Mouse (Mus musculus) MEL (cell line): ENCODE data around the gene Gpr173.

Experiments used
- CTCF ChIP-seq, 3 experiments: IDR thresholded peaks in 2 of 3; conservative IDR thresholded peaks in 1 of 3; 2 replicates each; pipeline ENCODE4 v1.5.1; 2011 to 2012; ENCODE audit warnings: low read length in 3 of 3, low read depth in 2 of 3, mild to moderate bottlenecking in 2 of 3, improper control_type of control experiment in 1 of 3, inconsistent platforms in 1 of 3, mixed read lengths in 1 of 3, moderate library complexity in 1 of 3; ENCODE audit not compliant: control insufficient read depth in 1 of 3, insufficient read depth in 1 of 3, poor library complexity in 1 of 3, severe bottlenecking in 1 of 3
- GABPA ChIP-seq: IDR thresholded peaks from 2 replicates; pipeline ENCODE4 v1.6.1; 2012; ENCODE audit warnings: low read depth, mild to moderate bottlenecking, inconsistent platforms, low read length, improper control_type of control experiment, moderate library complexity
- GATA1 ChIP-seq: IDR thresholded peaks from 2 replicates; pipeline ENCODE4 v1.6.1; 2011; ENCODE audit warnings: low read depth, low read length, improper control_type of control experiment
- MAFK ChIP-seq: IDR thresholded peaks from 2 replicates; pipeline ENCODE4 v1.6.1; 2011; ENCODE audit warnings: low read depth, mild to moderate bottlenecking, low read length, improper control_type of control experiment, borderline replicate concordance
- MAZ ChIP-seq: IDR thresholded peaks from 2 replicates; pipeline ENCODE4 v1.6.1; 2012; ENCODE audit warnings: low read depth, mild to moderate bottlenecking, inconsistent platforms, low read length, improper control_type of control experiment
- POLR2A ChIP-seq, 2 experiments: IDR thresholded peaks; 2 replicates each; pipeline ENCODE4 v1.6.1; 2011 to 2012; ENCODE audit warnings: low read length in 2 of 2, mild to moderate bottlenecking in 2 of 2, control low read depth in 1 of 2, improper control_type of control experiment in 1 of 2, low read depth in 1 of 2, moderate library complexity in 1 of 2; ENCODE audit not compliant: control insufficient read depth in 1 of 2, insufficient read depth in 1 of 2, poor library complexity in 1 of 2
- TAL1 ChIP-seq: IDR thresholded peaks from 2 replicates; pipeline ENCODE4 v1.6.1; 2012; ENCODE audit warnings: mild to moderate bottlenecking, inconsistent platforms, low read length, moderate library complexity, mixed read lengths
- TBP ChIP-seq: IDR thresholded peaks from 2 replicates; pipeline ENCODE4 v1.8.0; 2011; ENCODE audit warnings: low read depth, low read length, improper control_type of control experiment
- UBTF ChIP-seq: IDR thresholded peaks from 2 replicates; pipeline ENCODE4 v1.6.1; 2012; ENCODE audit warnings: low read depth, mild to moderate bottlenecking, inconsistent platforms, low read length, improper control_type of control experiment, moderate library complexity, borderline replicate concordance; ENCODE audit not compliant: insufficient read depth
- ZC3H11A ChIP-seq: IDR thresholded peaks from 2 replicates; pipeline ENCODE4 v1.6.1; 2012; ENCODE audit warnings: low read depth, mild to moderate bottlenecking, inconsistent platforms, low read length, improper control_type of control experiment

GRCm38 (mm10) chrX:152352553-152353153 is 15.9 kb downstream of the Gpr173 start:
- peak; percentile 42 to 82 (median 58); a peak in 5 of 6 replicates for TF ChIP-seq CTCF (IDR thresholded peaks at IDR 0.05 in 2 of 3, conservative IDR thresholded peaks at IDR 0.05 in 1 of 3; ENCODE audit: control insufficient read depth in 1 of 3, insufficient read depth in 1 of 3, low read depth in 2 of 3, low read length in 3 of 3, poor library complexity in 1 of 3, severe bottlenecking in 1 of 3)
- TF ChIP-seq MAFK = no peak
- TF ChIP-seq GATA1 = no peak
- no peak for TF ChIP-seq UBTF
- no peak for TF ChIP-seq GABPA
- TF ChIP-seq TBP = no peak
- no peak for TF ChIP-seq TAL1
- peak; percentile 64 for TF ChIP-seq ZC3H11A
- no peak for TF ChIP-seq POLR2A (IDR thresholded peaks at IDR 0.05; ENCODE audit: control insufficient read depth in 1 of 2, insufficient read depth in 1 of 2, low read depth in 1 of 2, low read length in 2 of 2, poor library complexity in 1 of 2)
- TF ChIP-seq MAZ = peak; percentile 42; the same call in 1 of the 2 replicates
